In genomic region chr3:52090230-52090873, GRCm38 (mm10) we compare ENCODE assay signal across 17 mouse cellular contexts. TPM values are rescaled to one million over a fixed set of nuclear protein-coding genes. Genes with fewer than 3 reads are reported as not detected.
DNase-seq lines count a peak whose midpoint lies in the region; ATAC-seq and TF ChIP-seq lines count a peak whose summit lies in the region.
"Had no signal": no experiment of that assay in that cellular context is flagged by ENCODE, and none has a peak within 500 bp of the region (broad histone marks: within the 10 kb centered on the region; RNA-seq: fewer than 3 reads in every experiment).

No protein-coding gene starts in this region.

- ATAC-seq in heart, embryonic 13.5 days (ENCODE audit: extremely low read depth, insufficient number of reproducible peaks, low FRiP score, low TSS enrichment): no peak
- no peak for ATAC-seq in stomach, embryonic 15.5 days (ENCODE audit: insufficient read depth, low FRiP score, low read depth)
- no peak for ATAC-seq in stomach, postnatal 0 days (ENCODE audit: low FRiP score, low TSS enrichment)
- peak; percentile 55 for ATAC-seq in intestine, postnatal 0 days
- ATAC-seq in forebrain, embryonic 16.5 days: no peak
- ATAC-seq: hindbrain, embryonic 16.5 days had no signal

- intact Hi-C loops in heart, postnatal 14 days (cut with DNase I): no loop called here

- peak overlapping the region; percentile 4; the same call in 1 of the 2 replicates for H3K27ac ChIP-seq in heart, embryonic 13.5 days (replicated peaks)
- peak overlapping the region; percentile 19; the same call in 1 of the 2 replicates for H3K27ac ChIP-seq in stomach, embryonic 15.5 days
- no peak overlapping the region for H3K27ac ChIP-seq in stomach, postnatal 0 days (replicated peaks)
- no peak overlapping the region for H3K27ac ChIP-seq in intestine, postnatal 0 days (ENCODE audit: low read depth, low read length)
- no peak overlapping the region for H3K27ac ChIP-seq in forebrain, embryonic 16.5 days (ENCODE audit: low read length)
- H3K27ac ChIP-seq: forebrain, embryonic 12.5 days; layer of hippocampus, adult 2 months; liver, embryonic 13.5 days had no signal

- H3K36me3 ChIP-seq in heart, embryonic 13.5 days: no peaks in the 10 kb centered on the region
- H3K36me3 ChIP-seq in stomach, embryonic 15.5 days: no peaks in the 10 kb centered on the region
- H3K36me3 ChIP-seq in stomach, postnatal 0 days (ENCODE audit: control insufficient read depth, insufficient read depth, low read length): no peaks in the 10 kb centered on the region
- no peaks in the 10 kb centered on the region for H3K36me3 ChIP-seq in intestine, postnatal 0 days (ENCODE audit: control insufficient read depth, insufficient read depth)
- H3K36me3 ChIP-seq in forebrain, embryonic 16.5 days (ENCODE audit: control insufficient read depth, insufficient read depth): no peaks in the 10 kb centered on the region
- H3K36me3 ChIP-seq: forebrain, embryonic 12.5 days; limb, embryonic 12.5 days; liver, embryonic 13.5 days had no signal

- H3K27me3 ChIP-seq in heart, embryonic 13.5 days (replicated peaks): no peaks in the 10 kb centered on the region
- no peaks in the 10 kb centered on the region for H3K27me3 ChIP-seq in stomach, embryonic 15.5 days (replicated peaks)
- H3K27me3 ChIP-seq in stomach, postnatal 0 days (ENCODE audit: control insufficient read depth, insufficient read depth, low read length): no peaks in the 10 kb centered on the region
- H3K27me3 ChIP-seq in intestine, postnatal 0 days (replicated peaks; ENCODE audit: control insufficient read depth, insufficient read depth, low read length): no peaks in the 10 kb centered on the region
- no peaks in the 10 kb centered on the region for H3K27me3 ChIP-seq in forebrain, embryonic 16.5 days (replicated peaks; ENCODE audit: control insufficient read depth, insufficient read depth, low read length)
- H3K27me3 ChIP-seq: forebrain, embryonic 12.5 days; limb, embryonic 12.5 days; liver, embryonic 13.5 days had no signal

- no peak for TF ChIP-seq CTCF in stomach, postnatal 0 days (IDR thresholded peaks at IDR 0.05; ENCODE audit: low read depth)
- TF ChIP-seq CTCF in intestine, postnatal 0 days (IDR thresholded peaks at IDR 0.05; ENCODE audit: low read depth): no peak

- H3K9me3 ChIP-seq in heart, embryonic 13.5 days: no peaks in the 10 kb centered on the region
- H3K9me3 ChIP-seq in stomach, embryonic 15.5 days: no peaks in the 10 kb centered on the region
- no peaks in the 10 kb centered on the region for H3K9me3 ChIP-seq in stomach, postnatal 0 days (ENCODE audit: control insufficient read depth, low read length)
- no peaks in the 10 kb centered on the region for H3K9me3 ChIP-seq in intestine, postnatal 0 days (ENCODE audit: control insufficient read depth)
- no peaks in the 10 kb centered on the region for H3K9me3 ChIP-seq in forebrain, embryonic 16.5 days (ENCODE audit: control insufficient read depth, low read length)
- H3K9me3 ChIP-seq: forebrain, embryonic 12.5 days; limb, embryonic 12.5 days; liver, embryonic 13.5 days had no signal

- WGBS in heart, embryonic 13.5 days: 32% methylated on average over 8 of the region's 8 CpGs
- 57% methylated on average over 8 of the region's 8 CpGs for WGBS in stomach, embryonic 15.5 days
- 67% methylated on average over 8 of the region's 8 CpGs for WGBS in stomach, postnatal 0 days
- 30% methylated on average over 8 of the region's 8 CpGs for WGBS in intestine, postnatal 0 days
- 87% methylated on average over 8 of the region's 8 CpGs for WGBS in forebrain, embryonic 16.5 days

- H3K4me3 ChIP-seq in heart, embryonic 13.5 days: no peak overlapping the region
- H3K4me3 ChIP-seq in stomach, embryonic 15.5 days (replicated peaks): no peak overlapping the region
- H3K4me3 ChIP-seq in stomach, postnatal 0 days (ENCODE audit: low read depth, low read length): no peak overlapping the region
- no peak overlapping the region for H3K4me3 ChIP-seq in intestine, postnatal 0 days (ENCODE audit: low read depth, low read length)
- H3K4me3 ChIP-seq in forebrain, embryonic 16.5 days (replicated peaks; ENCODE audit: low read length): no peak overlapping the region
- H3K4me3 ChIP-seq: forebrain, embryonic 12.5 days; layer of hippocampus, adult 2 months; limb, embryonic 12.5 days; liver, embryonic 13.5 days had no signal

- no peak for DNase-seq in heart, postnatal 14 days
- DNase-seq in stomach, postnatal 0 days (ENCODE audit: low spot score): no peak
- DNase-seq in right cerebral cortex, postnatal 4 days: no peak
- DNase-seq: cerebellum, postnatal 14 days; kidney, adult 2 months; liver, embryonic 13.5 days; lung, postnatal 36 days; midbrain, embryonic 14.5 days; thymus, adult 18-20 months had no signal

- H3K4me2 ChIP-seq in heart, embryonic 13.5 days: peak overlapping the region; percentile 22
- no peak overlapping the region for H3K4me2 ChIP-seq in stomach, embryonic 15.5 days
- no peak overlapping the region for H3K4me2 ChIP-seq in stomach, postnatal 0 days (replicated peaks; ENCODE audit: low read depth)
- H3K4me2 ChIP-seq in intestine, postnatal 0 days (replicated peaks; ENCODE audit: low read depth): peak overlapping the region; percentile 17
- H3K4me2 ChIP-seq in forebrain, embryonic 16.5 days (ENCODE audit: low read length): no peak overlapping the region
- H3K4me2 ChIP-seq: forebrain, embryonic 12.5 days; limb, embryonic 12.5 days; liver, embryonic 13.5 days had no signal

- no peak for TF ChIP-seq EP300 in stomach, postnatal 0 days (optimal IDR thresholded peaks at IDR 0.05)

- no peak overlapping the region for H3K9ac ChIP-seq in heart, embryonic 13.5 days
- no peak overlapping the region for H3K9ac ChIP-seq in stomach, embryonic 15.5 days
- H3K9ac ChIP-seq in stomach, postnatal 0 days (ENCODE audit: low read length): no peak overlapping the region
- H3K9ac ChIP-seq in intestine, postnatal 0 days (ENCODE audit: low read depth, low read length): no peak overlapping the region
- no peak overlapping the region for H3K9ac ChIP-seq in forebrain, embryonic 16.5 days (replicated peaks; ENCODE audit: low read depth, low read length)
- H3K9ac ChIP-seq: forebrain, embryonic 12.5 days; limb, embryonic 12.5 days; liver, embryonic 13.5 days had no signal

- peaks cover 48% of the 10 kb centered on the region for H3K4me1 ChIP-seq in heart, embryonic 13.5 days
- peaks cover 23% of the 10 kb centered on the region for H3K4me1 ChIP-seq in stomach, embryonic 15.5 days
- peaks cover 9% of the 10 kb centered on the region; the same call in 1 of the 2 replicates for H3K4me1 ChIP-seq in stomach, postnatal 0 days (replicated peaks; ENCODE audit: control insufficient read depth, insufficient read depth)
- H3K4me1 ChIP-seq in intestine, postnatal 0 days (replicated peaks; ENCODE audit: control insufficient read depth, insufficient read depth, low read length): peaks cover 7% of the 10 kb centered on the region; the same call in 1 of the 2 replicates
- peaks cover 20% of the 10 kb centered on the region for H3K4me1 ChIP-seq in forebrain, embryonic 16.5 days (replicated peaks; ENCODE audit: control insufficient read depth, insufficient read depth, low read length)

RNA-seq across cellular contexts. Expression of gene Maml3, which starts 14.5 kb away (rescaled TPM):
- 2.1 and 2.4 TPM in 2 replicates for polyA plus RNA-seq in heart, embryonic 13.5 days (2015; fragmentation: Nextera tagmentation; extraction: Ambion mirVana)
- 1 to 10 TPM; 3.7 to 5.0 TPM for total RNA-seq in heart, postnatal 14 days (2021)
- 5.2 and 5.5 TPM in 2 replicates for polyA plus RNA-seq in stomach, embryonic 15.5 days (2015; fragmentation: Nextera tagmentation; extraction: Ambion mirVana)
- polyA plus RNA-seq in stomach, postnatal 0 days (2015; fragmentation: Nextera tagmentation; extraction: Ambion mirVana): 2.8 and 2.9 TPM in 2 replicates
- polyA plus RNA-seq in intestine, postnatal 0 days (2015; fragmentation: Nextera tagmentation; extraction: Ambion mirVana): 2.0 and 2.1 TPM in 2 replicates
- polyA plus RNA-seq in forebrain, embryonic 16.5 days (2015; fragmentation: Nextera tagmentation; extraction: Ambion mirVana): 3.7 and 5.0 TPM in 2 replicates

Comparison
In these comparisons a context has a peak if more than half of its experiments do, and no peak if none do; other contexts are left out.
1. H3K27ac ChIP-seq: peak in heart, embryonic 13.5 days (single experiment) and stomach, embryonic 15.5 days (single experiment); none in stomach, postnatal 0 days (single experiment), intestine, postnatal 0 days (single experiment) and forebrain, embryonic 16.5 days (single experiment).
2. H3K4me2 ChIP-seq: peak in heart, embryonic 13.5 days (single experiment) and intestine, postnatal 0 days (single experiment); none in stomach, embryonic 15.5 days (single experiment), stomach, postnatal 0 days (single experiment) and forebrain, embryonic 16.5 days (single experiment).